Mouse (Mus musculus) right cerebral cortex, adult 2 months (tissue): Measurements from ENCODE around the gene Gm42906.

Source experiments
- DNase-seq, 2 experiments: peaks; one replicate each; pipeline ENCODE4 v3.0.0; 2021 to 2022; ENCODE audit warnings: low spot score in 2 of 2

Gene Gm42906

GRCm38 (mm10) chr5:151148079-151148478, 279.9 kb downstream of the Gm42906 start:
- DNase-seq, result no peak

- no peak for DNase-seq
Observed at GRCm38 (mm10) chr5:151145807-151146206, 282.2 kb downstream of the Gm42906 start.

DNA sequence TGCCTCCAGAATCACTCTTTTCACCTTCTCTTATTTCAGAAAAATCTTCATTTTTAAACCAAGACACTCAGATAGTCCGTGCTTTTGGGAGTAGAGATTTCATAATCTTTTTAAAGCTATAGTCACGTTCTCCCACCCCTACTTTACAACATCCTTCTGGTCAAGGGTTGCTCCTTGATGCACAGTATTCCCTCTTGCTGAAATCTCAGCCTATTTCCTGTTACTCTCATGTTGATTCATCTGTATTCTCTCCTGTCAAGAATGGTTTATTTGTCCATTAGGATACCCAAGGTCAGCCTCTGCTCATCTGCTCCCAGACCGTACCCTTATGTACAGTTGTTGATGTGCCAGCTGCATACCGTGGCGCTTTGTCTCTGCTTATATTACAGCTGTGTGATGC, 284.0 kb downstream of the Gm42906 start:
- no peak for DNase-seq

DNA sequence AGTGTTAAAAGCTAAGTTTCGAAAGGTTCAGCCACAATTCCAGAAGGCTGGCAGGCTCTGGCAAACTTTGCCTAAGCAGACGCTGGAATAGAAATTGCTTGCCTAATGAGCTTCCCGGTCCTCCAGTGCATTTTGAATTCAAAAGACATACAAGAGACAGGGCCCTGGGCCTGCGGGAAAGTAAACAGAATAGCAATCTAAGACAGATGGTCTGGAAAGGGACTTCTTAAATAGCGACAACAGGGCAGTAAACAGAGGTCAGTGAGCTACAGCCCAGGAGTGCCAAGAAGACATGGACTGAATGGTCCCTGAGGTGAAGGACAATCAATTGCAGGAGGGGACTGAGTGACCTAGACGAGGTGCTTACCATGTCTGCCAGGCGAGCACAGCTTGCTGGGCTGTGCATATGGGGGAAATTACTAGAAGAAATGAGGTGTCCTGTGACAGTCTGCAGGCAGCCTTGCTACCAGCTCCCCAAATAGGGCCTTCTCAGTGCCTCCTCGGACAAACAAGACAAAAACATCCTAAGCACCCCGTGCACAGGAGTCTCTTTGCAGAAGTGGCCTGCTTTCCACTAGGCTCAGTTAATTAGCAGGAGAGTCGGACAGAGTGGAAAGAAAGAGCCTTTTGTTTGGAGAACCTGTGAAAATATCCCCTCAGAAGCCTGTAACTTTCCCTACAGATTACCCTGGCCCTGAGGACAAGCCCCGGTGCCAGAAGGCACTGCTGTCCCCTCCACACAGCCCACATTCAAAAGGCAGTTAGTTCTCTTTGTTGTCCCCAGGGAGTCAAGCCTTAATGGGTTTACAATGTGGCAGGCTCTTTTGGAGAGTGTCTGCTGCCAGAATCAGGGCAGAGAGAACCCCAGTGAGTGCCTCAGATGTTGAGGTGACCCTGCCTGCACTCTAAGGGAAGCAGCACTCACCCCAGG, 285.0 kb downstream of the Gm42906 start:
- DNase-seq, result peak in 1 of 2 experiments; percentile 21

DNA sequence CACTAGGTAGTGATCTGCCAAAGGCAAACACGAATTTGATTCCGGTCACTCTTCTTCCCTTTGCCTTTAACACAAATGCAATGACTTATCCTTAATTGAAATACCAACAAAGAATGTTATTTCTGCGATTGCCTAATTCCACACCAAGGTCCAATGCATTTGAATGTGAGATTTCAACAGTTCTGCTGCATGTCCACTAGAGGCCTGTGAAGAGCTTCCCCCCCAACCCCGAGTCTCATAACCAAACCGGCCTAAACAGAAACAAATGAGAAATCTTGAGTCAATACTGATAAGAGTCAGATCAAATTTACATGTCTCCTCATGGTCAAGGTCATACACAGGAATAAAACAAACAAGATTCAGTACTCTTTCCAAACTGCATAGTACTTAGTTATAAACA, 285.7 kb downstream of the Gm42906 start:
- no peak for DNase-seq

GRCm38 (mm10) chr5:151137901-151138300, 290.1 kb downstream of the Gm42906 start:
- DNase-seq, result no peak

DNA sequence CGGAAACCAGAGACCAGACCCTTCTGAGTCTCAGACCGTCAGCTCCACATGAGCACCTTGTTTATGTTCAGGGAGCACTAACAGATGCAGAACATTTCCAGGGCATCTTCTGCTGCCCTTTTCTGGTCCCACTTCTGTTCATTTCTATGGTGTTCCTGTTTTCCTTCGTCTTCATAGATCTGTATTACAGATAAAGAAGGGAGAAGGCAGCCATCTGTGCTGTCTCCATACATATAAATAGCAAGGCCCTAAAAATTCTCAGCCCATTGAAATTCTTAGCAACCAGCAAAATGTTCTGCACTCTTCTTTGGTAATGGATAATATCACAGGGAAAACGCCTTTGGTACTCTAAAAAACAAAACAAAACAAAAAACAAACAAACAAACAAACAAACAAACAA, 290.7 kb downstream of the Gm42906 start:
- no peak for DNase-seq

GRCm38 (mm10) chr5:151135965-151136364, 292.0 kb downstream of the Gm42906 start:
- peak; percentile 30 to 54 for DNase-seq

DNA sequence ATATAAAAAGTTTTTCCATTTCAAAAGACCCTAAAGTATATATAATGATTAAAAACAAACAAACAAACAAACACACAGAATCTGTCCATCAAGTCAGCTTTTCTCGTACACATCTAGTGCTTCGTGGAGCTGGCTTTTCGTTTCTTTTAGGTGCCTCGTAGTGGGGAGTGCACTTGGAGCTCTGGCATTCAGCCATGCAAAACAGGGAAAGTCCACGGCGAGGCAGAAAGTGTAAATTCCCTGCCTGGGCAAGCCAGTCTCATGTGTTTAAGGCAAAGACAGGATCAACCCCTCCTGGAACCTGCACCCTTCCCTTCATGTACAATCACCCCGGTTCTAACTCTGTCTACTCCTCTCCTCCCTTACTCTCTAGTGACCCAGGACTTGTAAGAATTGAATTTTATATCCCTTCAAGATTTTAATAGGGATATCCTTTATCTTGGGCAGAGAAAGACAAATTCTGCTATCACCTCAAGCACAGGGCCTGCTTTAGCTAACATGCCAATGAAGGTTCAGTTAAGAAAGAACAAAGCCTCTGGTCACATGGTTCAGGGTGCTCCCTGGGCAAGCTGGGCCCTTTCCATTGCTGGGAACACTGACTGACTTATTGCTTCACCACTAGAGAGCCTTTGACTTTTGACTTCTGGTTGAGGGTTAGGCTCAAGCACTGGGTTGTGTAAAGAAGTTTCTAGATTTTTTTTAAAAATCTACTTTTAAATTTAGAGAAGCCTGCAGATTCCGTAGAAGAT, 292.7 kb downstream of the Gm42906 start:
- no peak for DNase-seq

DNA sequence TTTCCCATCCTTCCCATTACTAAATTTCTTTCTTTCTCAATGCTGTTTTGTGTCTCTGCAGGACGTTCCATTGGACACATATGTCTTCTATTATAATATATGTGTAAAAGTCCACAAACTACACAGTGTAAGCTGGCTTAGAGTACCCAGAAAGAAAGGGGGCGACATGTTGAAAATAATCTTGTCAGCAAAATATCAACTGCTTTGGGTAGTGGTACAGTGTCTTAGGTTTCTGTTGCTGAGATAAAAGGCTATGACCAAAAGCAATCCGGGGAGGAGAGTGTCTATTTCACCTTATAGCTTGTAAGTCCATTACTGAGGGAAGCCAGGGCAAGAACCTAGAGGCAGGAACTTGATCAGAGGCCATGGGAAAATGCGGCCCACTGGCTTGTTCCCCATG, 293.8 kb downstream of the Gm42906 start:
- no peak for DNase-seq

GRCm38 (mm10) chr5:151133744-151134143, 294.2 kb downstream of the Gm42906 start:
- DNase-seq, result no peak

- DNase-seq, result no peak
Observed at GRCm38 (mm10) chr5:151129762-151130161, 298.2 kb downstream of the Gm42906 start.

GRCm38 (mm10) chr5:151127298-151127717, 300.7 kb downstream of the Gm42906 start:
- no peak for DNase-seq

GRCm38 (mm10) chr5:151126608-151127005, 301.4 kb downstream of the Gm42906 start:
- no peak for DNase-seq

DNA sequence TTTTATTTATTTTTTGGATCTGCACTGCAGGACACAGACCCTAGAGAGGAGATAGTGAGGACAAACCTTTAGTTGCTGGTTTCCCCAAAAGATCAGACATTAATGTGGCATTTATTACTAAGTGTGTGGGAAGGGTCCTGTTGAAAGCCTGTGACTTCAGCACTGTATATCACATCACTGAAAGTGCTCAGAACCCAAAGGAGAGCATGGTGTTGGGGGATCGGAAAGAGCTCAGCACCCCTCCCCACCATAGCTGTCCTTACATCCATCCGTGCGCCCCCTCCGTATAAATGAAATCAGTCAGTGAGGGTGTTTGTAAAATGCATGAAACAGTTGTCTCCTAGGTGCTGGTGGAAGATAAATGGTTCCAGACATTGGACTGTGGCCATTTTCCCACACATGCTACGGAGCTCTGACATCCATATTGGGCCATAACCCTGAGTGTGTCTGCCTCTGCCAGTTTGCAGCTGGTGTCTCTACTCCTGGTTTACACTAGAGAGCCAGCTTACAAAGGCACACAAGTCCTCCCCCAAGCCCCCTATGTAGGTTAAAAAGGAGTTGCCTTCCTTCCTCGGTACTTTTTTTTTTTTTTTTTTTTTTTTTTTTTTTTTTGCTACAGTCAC, 301.9 kb downstream of the Gm42906 start:
- no peak for DNase-seq

- DNase-seq, result no peak
Observed at GRCm38 (mm10) chr5:151117846-151118245, 310.1 kb downstream of the Gm42906 start.

- no peak for DNase-seq
Observed at GRCm38 (mm10) chr5:151116192-151116887, 311.6 kb downstream of the Gm42906 start.

DNA sequence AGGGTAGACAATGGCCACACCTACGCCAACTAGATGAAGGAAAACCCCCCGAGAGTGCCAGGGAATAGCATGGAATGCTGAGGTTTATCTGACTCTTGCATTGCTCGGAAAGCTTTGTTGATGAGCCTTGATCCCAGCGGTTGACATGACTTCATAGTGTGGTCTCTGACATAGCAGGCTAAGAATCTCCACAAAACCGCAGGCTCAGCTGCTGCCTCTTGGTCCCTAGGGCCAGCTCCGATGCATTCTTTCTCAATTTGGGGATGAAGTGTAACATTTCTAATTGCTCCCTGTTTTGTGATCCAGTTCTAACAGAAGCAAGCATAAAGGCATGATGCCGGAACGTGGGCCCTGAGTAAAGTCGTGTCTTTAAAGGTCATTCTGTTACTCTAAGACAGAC, 315.2 kb downstream of the Gm42906 start:
- DNase-seq, result no peak

DNA sequence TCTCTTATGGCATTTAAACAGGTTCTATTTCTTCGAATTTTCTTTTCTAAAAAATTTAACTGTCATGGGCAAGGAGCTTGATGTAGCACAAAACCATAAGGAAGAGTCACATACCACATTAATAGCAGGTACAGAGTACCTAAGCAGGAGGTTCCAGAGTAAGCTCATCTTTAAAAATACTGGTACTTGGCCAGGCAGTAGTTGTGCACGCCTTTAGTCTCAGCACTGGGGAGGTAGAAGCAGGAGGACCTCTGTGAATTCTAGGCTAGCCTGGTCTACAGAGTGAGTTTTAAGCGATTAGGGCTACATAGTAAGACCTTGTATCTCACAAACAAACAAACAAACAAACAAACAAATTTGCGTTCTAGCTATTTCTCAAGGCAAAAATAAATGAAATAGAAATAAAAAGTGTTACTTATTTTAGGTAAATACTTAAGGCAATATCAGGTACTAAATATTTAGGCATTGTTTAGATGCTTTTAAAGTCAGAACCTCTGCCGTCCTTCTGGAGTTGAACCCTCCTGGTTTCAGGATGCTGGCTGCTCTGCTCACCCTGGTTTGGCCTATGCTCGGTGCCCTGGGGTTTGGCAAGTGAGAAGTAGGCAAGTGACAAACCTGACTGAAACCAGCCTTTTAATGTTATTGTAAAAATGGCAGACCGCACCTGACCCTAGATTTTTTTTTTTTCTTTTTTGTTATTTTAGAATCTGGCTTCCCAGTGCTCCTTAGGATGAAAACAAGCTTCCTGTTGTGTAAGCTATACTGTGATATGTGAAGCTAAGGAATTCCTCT, 316.7 kb downstream of the Gm42906 start:
- no peak for DNase-seq

- DNase-seq, result peak; percentile 57 to 72
Observed at GRCm38 (mm10) chr5:151110461-151110908, 317.5 kb downstream of the Gm42906 start.

DNA sequence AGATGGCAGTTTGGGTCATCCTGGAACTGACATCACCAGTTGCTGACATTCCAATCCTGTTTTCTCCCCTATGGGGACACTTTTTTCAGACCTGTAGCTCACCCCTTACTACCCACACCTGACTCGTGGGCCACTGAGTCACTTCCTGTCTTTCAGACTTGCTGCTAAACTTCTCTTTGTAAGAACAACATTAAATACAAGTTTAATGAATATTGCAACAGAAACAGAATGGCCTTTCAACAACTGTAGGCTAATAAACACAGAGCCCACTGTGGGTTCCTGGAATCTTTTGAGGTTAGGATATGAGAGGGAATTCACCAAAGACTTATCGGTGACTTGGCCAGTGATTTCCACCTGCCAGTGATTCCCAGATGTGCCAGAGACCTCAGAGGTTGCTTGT, 318.1 kb downstream of the Gm42906 start:
- no peak for DNase-seq
